Mouse (Mus musculus) erythroblast, embryonic 14.5 days (primary cell): ENCODE data around the gene Lama5. TPM values are rescaled to one million over a fixed set of nuclear protein-coding genes. Genes with fewer than 3 reads are reported as not detected.

ENCODE experiments used
- H3K27me3 ChIP-seq: 2 replicates; pipeline ENCODE4 v1.6.1; 2012; ENCODE audit warnings: inconsistent platforms; ENCODE audit not compliant: control insufficient read depth
- H3K36me3 ChIP-seq: 2 replicates; pipeline ENCODE4 v1.6.1; 2012; ENCODE audit warnings: mild to moderate bottlenecking, inconsistent platforms; ENCODE audit not compliant: control insufficient read depth
- H3K4me1 ChIP-seq: 2 replicates; pipeline ENCODE4 v1.6.1; 2012; ENCODE audit warnings: inconsistent platforms; ENCODE audit not compliant: control insufficient read depth
- H3K4me3 ChIP-seq: replicated peaks from 2 replicates; pipeline ENCODE3; 2012; ENCODE audit warnings: moderate library complexity, mild to moderate bottlenecking, inconsistent platforms
- H3K9me3 ChIP-seq: 2 replicates; pipeline ENCODE4 v1.6.1; 2012; ENCODE audit warnings: low read length, inconsistent platforms, mixed read lengths; ENCODE audit not compliant: control insufficient read depth
- GATA1 ChIP-seq: IDR thresholded peaks from 2 replicates; pipeline ENCODE4 v1.6.1; 2012; ENCODE audit warnings: low read length, inconsistent platforms, mixed read lengths
- TAL1 ChIP-seq: IDR thresholded peaks from 3 replicates; pipeline ENCODE4 v1.6.1; 2012; ENCODE audit warnings: low read length, inconsistent platforms, mixed read lengths
- polyA plus RNA-seq: library from polyadenylated mRNA; stranded (reverse); fragments of >175 nt; gene quantifications from 2 replicates; pipeline ENCODE4 v1.2.3, GENCODE M21; 2012

The Lama5 gene
- polyA plus RNA-seq, 1 experiment, result 0.14 TPM

- Histone ChIP-seq H3K9me3 (no peaks in the 10 kb centered on the region), H3K27me3 (peaks cover 21% of the 10 kb centered on the region), H3K4me3 (no peak overlapping the region), H3K36me3 (no peaks in the 10 kb centered on the region), H3K4me1 (no peaks in the 10 kb centered on the region; the same call in 1 of the 2 replicates)
- TF ChIP-seq TAL1 (no peak), GATA1 (no peak)
Observed at GRCm38 (mm10) chr2:180219145-180219943, 6.3 kb downstream of the Lama5 start.

DNA sequence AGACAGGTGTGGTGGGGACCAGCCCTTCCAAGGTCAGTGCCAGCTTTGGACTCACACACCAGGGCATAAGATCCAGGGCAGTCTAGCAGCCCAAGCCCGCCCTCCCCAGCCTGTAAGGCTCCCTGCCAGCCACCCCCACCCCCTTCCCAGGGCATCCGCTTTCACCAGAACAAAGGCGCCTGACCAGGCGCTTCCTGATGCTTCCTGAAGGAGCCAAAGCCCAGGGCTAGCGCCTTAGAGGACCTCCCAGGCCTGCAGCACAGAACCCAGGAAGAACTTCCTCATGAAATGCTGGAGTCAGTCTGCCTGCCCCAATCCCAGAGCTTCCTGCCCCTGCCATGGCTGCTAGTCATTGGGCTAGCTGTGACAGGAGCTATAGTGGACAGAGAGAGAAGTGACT, 7.0 kb downstream of the Lama5 start:
- Histone ChIP-seq H3K4me3 (no peak overlapping the region), H3K9me3 (no peaks in the 10 kb centered on the region), H3K36me3 (no peaks in the 10 kb centered on the region), H3K27me3 (peaks cover 14% of the 10 kb centered on the region), H3K4me1 (no peaks in the 10 kb centered on the region; the same call in 1 of the 2 replicates)
- TF ChIP-seq GATA1 (no peak), TAL1 (no peak)

- Histone ChIP-seq H3K27me3 (peaks cover 10% of the 10 kb centered on the region), H3K36me3 (no peaks in the 10 kb centered on the region), H3K4me3 (no peak overlapping the region), H3K4me1 (no peaks in the 10 kb centered on the region; the same call in 1 of the 2 replicates), H3K9me3 (no peaks in the 10 kb centered on the region)
- TF ChIP-seq GATA1 (no peak), TAL1 (no peak)
Observed at GRCm38 (mm10) chr2:180218241-180218640, 7.4 kb downstream of the Lama5 start.

- Histone ChIP-seq H3K9me3 (no peaks in the 10 kb centered on the region), H3K36me3 (no peaks in the 10 kb centered on the region), H3K4me3 (no peak overlapping the region), H3K4me1 (no peaks in the 10 kb centered on the region; the same call in 1 of the 2 replicates), H3K27me3 (peaks cover 4% of the 10 kb centered on the region)
- TF ChIP-seq GATA1 (no peak), TAL1 (no peak)
Observed at GRCm38 (mm10) chr2:180217587-180217986, 8.1 kb downstream of the Lama5 start.

DNA sequence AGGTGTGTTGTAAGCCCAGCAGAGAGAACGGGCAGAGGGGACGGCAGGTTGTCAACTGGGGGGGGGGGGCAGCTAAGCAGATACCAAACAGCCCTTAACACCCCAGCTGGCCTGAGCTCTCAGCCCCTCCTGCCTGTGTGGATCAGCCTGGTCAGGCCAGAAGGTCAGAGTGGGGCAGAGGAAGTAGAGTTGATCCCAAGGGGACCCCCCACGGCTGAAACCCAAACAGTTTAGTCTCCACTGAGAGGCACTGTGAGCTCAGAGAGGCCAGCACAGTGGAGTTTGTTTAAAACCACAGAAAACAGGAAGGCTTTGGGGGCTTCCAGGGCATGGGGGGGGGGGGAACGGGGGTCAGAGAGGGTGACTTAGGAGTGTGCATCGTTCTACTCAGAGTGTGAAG, 8.7 kb downstream of the Lama5 start:
- no peaks in the 10 kb centered on the region; the same call in 1 of the 2 replicates for H3K4me1 ChIP-seq
- peaks cover 3% of the 10 kb centered on the region for H3K9me3 ChIP-seq
- H3K4me3 ChIP-seq, result no peak overlapping the region
- no peaks in the 10 kb centered on the region for H3K27me3 ChIP-seq
- TF ChIP-seq GATA1 (no peak), TAL1 (no peak)
- no peaks in the 10 kb centered on the region for H3K36me3 ChIP-seq

- H3K27me3 ChIP-seq, result no peaks in the 10 kb centered on the region
- H3K4me1 ChIP-seq, result no peaks in the 10 kb centered on the region; the same call in 1 of the 2 replicates
Observed at GRCm38 (mm10) chr2:180215951-180216350, 9.7 kb downstream of the Lama5 start.

DNA sequence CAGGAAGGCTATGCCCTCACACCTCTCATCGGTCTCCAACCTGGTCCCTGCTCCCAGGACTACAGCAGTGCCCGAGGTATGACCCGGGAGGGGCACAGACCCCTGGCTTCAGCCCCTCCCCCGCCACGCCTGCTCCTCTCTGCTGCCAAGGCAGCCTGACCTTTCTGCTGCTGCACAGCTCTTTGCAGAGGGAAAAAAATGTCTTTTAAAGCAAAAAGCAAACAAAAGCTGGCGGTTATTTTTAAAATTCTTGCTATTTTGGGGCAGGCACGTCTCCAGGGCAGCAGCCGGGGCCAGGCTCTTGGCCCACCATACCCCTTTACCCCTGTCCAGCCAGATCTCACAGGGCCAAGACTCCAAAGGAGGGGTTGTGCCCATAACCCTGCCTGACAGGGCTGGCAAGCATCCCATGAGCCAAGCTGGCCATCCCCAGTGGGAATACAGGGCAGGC, 10.6 kb downstream of the Lama5 start:
- peaks cover 5% of the 10 kb centered on the region for H3K9me3 ChIP-seq
- no peaks in the 10 kb centered on the region for H3K27me3 ChIP-seq
- H3K36me3 ChIP-seq, result no peaks in the 10 kb centered on the region
- H3K4me1 ChIP-seq, result no peaks in the 10 kb centered on the region; the same call in 1 of the 2 replicates
- TF ChIP-seq GATA1 (no peak), TAL1 (no peak)
- H3K4me3 ChIP-seq, result no peak overlapping the region

More at GRCm38 (mm10) chr2:180215951-180216350, 9.7 kb downstream of the Lama5 start:
- Histone ChIP-seq H3K9me3 (peaks cover 5% of the 10 kb centered on the region), H3K4me3 (no peak overlapping the region), H3K36me3 (no peaks in the 10 kb centered on the region)
- TF ChIP-seq TAL1 (no peak), GATA1 (no peak)

DNA sequence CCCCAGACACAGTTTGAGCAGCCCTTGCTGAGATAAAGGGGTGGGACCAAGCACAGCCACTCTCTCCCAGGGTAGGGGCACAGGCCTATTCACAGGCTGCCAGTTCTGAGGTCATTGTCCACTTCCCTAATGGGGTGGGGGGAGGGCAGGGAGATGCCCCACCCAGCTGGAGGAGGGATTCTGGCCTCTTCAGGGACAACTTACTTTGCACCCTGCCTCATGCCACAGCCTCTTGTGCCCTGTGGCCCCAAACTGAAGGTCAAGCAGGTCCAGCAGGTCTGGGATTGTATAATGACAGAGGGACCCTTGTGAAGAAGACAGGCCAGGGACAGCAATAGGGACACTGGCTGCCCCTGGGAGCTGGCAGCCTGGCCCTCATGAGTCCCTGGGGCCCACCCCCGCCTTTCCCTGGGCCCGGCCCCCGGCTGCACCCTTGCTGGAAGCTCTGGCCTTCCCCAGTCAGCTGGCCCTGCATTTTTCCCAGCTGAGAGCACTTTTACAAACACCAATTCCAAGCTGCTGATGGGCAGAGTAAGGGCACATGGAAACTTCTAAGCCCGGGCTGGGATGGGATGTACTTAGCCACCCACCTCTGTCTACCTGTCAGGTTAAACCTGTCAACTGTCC, 11.2 kb downstream of the Lama5 start:
- Histone ChIP-seq H3K4me3 (no peak overlapping the region), H3K27me3 (no peaks in the 10 kb centered on the region), H3K4me1 (no peaks in the 10 kb centered on the region; the same call in 1 of the 2 replicates), H3K36me3 (no peaks in the 10 kb centered on the region), H3K9me3 (peaks cover 5% of the 10 kb centered on the region)
- no peak for TF ChIP-seq TAL1
- no peak for TF ChIP-seq GATA1

DNA sequence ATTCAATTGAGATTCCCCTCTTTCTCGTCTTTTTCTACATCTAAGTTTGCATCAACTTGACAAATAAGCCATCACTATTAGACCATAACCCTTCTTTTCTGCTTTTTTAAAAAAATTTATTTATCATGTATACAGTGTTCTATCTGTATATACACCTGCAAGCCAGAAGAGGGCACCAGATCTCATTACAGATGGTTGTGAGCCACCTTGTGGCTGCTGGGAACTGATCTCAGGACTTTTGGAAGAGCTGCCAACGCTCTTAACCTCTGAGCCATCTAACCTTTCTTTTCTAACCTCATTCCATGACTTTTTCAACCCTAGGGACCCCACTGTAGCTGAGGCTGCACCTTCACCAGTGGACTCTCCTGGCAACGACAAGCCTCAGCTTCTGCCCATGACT, 13.4 kb downstream of the Lama5 start:
- TF ChIP-seq TAL1 (no peak), GATA1 (no peak)
- Histone ChIP-seq H3K27me3 (no peaks in the 10 kb centered on the region), H3K36me3 (no peaks in the 10 kb centered on the region), H3K4me1 (no peaks in the 10 kb centered on the region; the same call in 1 of the 2 replicates), H3K4me3 (no peak overlapping the region), H3K9me3 (peaks cover 5% of the 10 kb centered on the region)
